Mouse (Mus musculus) liver, adult 2 months (tissue): ENCODE results near the gene Osbpl6. TPM values are rescaled to one million over a fixed set of nuclear protein-coding genes. Genes with fewer than 3 reads are reported as not detected.
A peak's percentile ranks its signal among the peaks of the same experiment; 100 is the strongest.

Experiments
- DNase-seq: peaks from one replicate; pipeline ENCODE4 v3.0.0-alpha.2; 2011; ENCODE audit warnings: low read depth, low spot score; ENCODE audit errors: extremely low read depth
- H3K27ac ChIP-seq: fragments of 200-500 bp; replicated peaks from 2 replicates; pipeline ENCODE4 v1.5.1; 2012; ENCODE audit warnings: low read depth, mild to moderate bottlenecking, control low read depth, inconsistent platforms, low read length; ENCODE audit not compliant: insufficient read depth
- H3K27me3 ChIP-seq: fragments of 200-500 bp; 2 replicates; pipeline ENCODE4 v1.6.1; 2012; ENCODE audit warnings: mild to moderate bottlenecking, moderate library complexity, low read length, inconsistent platforms; ENCODE audit not compliant: control insufficient read depth, insufficient read depth
- H3K36me3 ChIP-seq: fragments of 200-500 bp; 2 replicates; pipeline ENCODE4 v1.6.1; 2012; ENCODE audit warnings: low read length, inconsistent platforms; ENCODE audit not compliant: control insufficient read depth, insufficient read depth
- H3K4me1 ChIP-seq: fragments of 200-500 bp; 2 replicates; pipeline ENCODE4 v1.6.1; 2011; ENCODE audit warnings: low read length; ENCODE audit not compliant: control insufficient read depth, insufficient read depth
- H3K4me3 ChIP-seq: fragments of 200-500 bp; 2 replicates; pipeline ENCODE4 v1.5.1; 2011; ENCODE audit warnings: low read depth, mild to moderate bottlenecking, control low read depth, low read length, moderate library complexity; ENCODE audit not compliant: insufficient read depth
- H3K79me2 ChIP-seq: fragments of 200-500 bp; 2 replicates; pipeline ENCODE4 v1.6.1; 2012; ENCODE audit warnings: inconsistent platforms, mild to moderate bottlenecking, low read length, moderate library complexity; ENCODE audit not compliant: control insufficient read depth, insufficient read depth
- H3K9ac ChIP-seq: fragments of 200-500 bp; 2 replicates; pipeline ENCODE4 v1.6.1; 2012; ENCODE audit warnings: low read depth, mild to moderate bottlenecking, control low read depth, inconsistent platforms, low read length
- CTCF ChIP-seq: fragments of 200-500 bp; IDR thresholded peaks from 2 replicates; pipeline ENCODE4 v1.5.1; 2011; ENCODE audit warnings: low read depth, low read length, control low read depth
- POLR2A ChIP-seq: fragments of 200-500 bp; IDR thresholded peaks from 2 replicates; pipeline ENCODE4 v1.6.1; 2011; ENCODE audit warnings: low read length, control low read depth; ENCODE audit not compliant: insufficient read depth; ENCODE audit errors: extremely low read depth
- WGBS: fragments of 180-500 bp; shearing (Covaris S2); methylation state at CpG from one replicate; pipeline ENCODE4 v1.1.7; 2018; 5-methylcytosine and 5-hydroxymethylcytosine counted together
- polyA plus RNA-seq: library from polyadenylated mRNA; depleted of rRNA; stranded (reverse); fragments of >200 nt; gene quantifications from 2 replicates; pipeline ENCODE4 v1.2.3, GENCODE M21; 2012
- total RNA-seq: library from RNA; depleted of rRNA; stranded (reverse); fragments of >200 nt; gene quantifications from 2 replicates; pipeline ENCODE4 v1.2.3, GENCODE M21; 2014

Osbpl6 gene
- total and polyA plus RNA-seq, 2 experiments: 0.09 to 0.44 TPM

- Histone ChIP-seq H3K36me3 (peaks cover 47% of the 10 kb centered on the region), H3K79me2 (no peaks in the 10 kb centered on the region), H3K4me1 (no peaks in the 10 kb centered on the region), H3K9ac (no peak overlapping the region), H3K27ac (no peak overlapping the region), H3K4me3 (no peak overlapping the region), H3K27me3 (no peaks in the 10 kb centered on the region)
- 96% methylated on average over 12 of the region's 12 CpGs for WGBS
- no peak for TF ChIP-seq POLR2A
- no peak for TF ChIP-seq CTCF
- DNase-seq: no peak
Observed at GRCm38 (mm10) chr2:76630293-76630692, 224.0 kb downstream of the Osbpl6 start.

- Histone ChIP-seq H3K4me1 (no peaks in the 10 kb centered on the region), H3K79me2 (no peaks in the 10 kb centered on the region), H3K9ac (no peak overlapping the region), H3K27me3 (no peaks in the 10 kb centered on the region), H3K4me3 (no peak overlapping the region), H3K27ac (no peak overlapping the region), H3K36me3 (peaks cover 53% of the 10 kb centered on the region)
- 84% methylated on average over 4 of the region's 4 CpGs for WGBS
- TF ChIP-seq POLR2A (no peak), CTCF (no peak)
- DNase-seq: peak; percentile 10
Observed at GRCm38 (mm10) chr2:76631600-76631999, 225.3 kb downstream of the Osbpl6 start.

GRCm38 (mm10) chr2:76639637-76640036 is 233.3 kb downstream of the Osbpl6 start:
- H3K9ac ChIP-seq: no peak overlapping the region
- TF ChIP-seq CTCF (no peak), POLR2A (no peak)
- no peak overlapping the region for H3K4me3 ChIP-seq
- no peak overlapping the region for H3K27ac ChIP-seq
- peaks cover 51% of the 10 kb centered on the region for H3K36me3 ChIP-seq
- 58% methylated on average over 2 of the region's 2 CpGs for WGBS
- no peaks in the 10 kb centered on the region for H3K27me3 ChIP-seq
- peak; percentile 55 for DNase-seq
- H3K4me1 ChIP-seq: no peaks in the 10 kb centered on the region
- H3K79me2 ChIP-seq: no peaks in the 10 kb centered on the region

- Histone ChIP-seq H3K79me2 (0 out of 2 replicates have a peak, but pooled peaks cover 8% of the 10 kb centered on the region), H3K36me3 (peaks cover 30% of the 10 kb centered on the region), H3K27me3 (no peaks in the 10 kb centered on the region), H3K4me1 (peaks cover 5% of the 10 kb centered on the region; the same call in 1 of the 2 replicates), H3K4me3 (no peak overlapping the region), H3K9ac (no peak overlapping the region), H3K27ac (no peak overlapping the region)
- no peak for TF ChIP-seq POLR2A
- TF ChIP-seq CTCF: no peak
- DNase-seq: no peak
Observed at GRCm38 (mm10) chr2:76643801-76644200, 237.5 kb downstream of the Osbpl6 start.

- DNase-seq: no peak
- 1% methylated on average over 32 of the region's 32 CpGs for WGBS
- 0 out of 2 replicates have a peak, but pooled peaks cover 8% of the 10 kb centered on the region for H3K79me2 ChIP-seq
- 0 out of 2 replicates have a peak overlapping the region, but pooled peaks have one; percentile 6 for H3K27ac ChIP-seq
- H3K27me3 ChIP-seq: no peaks in the 10 kb centered on the region
- no peak for TF ChIP-seq POLR2A
- no peak for TF ChIP-seq CTCF
- H3K4me1 ChIP-seq: peaks cover 5% of the 10 kb centered on the region; the same call in 1 of the 2 replicates
- peaks cover 7% of the 10 kb centered on the region; the same call in 1 of the 2 replicates for H3K36me3 ChIP-seq
- H3K9ac ChIP-seq: peak overlapping the region; percentile 75
- H3K4me3 ChIP-seq: peak overlapping the region; percentile 81
Observed at GRCm38 (mm10) chr2:76647441-76647869, 241.1 kb downstream of the Osbpl6 start.

GRCm38 (mm10) chr2:76647883-76648570 is 241.7 kb downstream of the Osbpl6 start, which contains the start of the genes Prkra and Pjvk:
Prkra (minus strand) TSS chr2:76648015.
Pjvk (plus strand) TSS chr2:76648476.
- H3K36me3 ChIP-seq: peaks cover 4% of the 10 kb centered on the region; the same call in 1 of the 2 replicates
- under 1% methylated on average over 40 of the region's 42 CpGs for WGBS

More at GRCm38 (mm10) chr2:76647883-76648570, 241.7 kb downstream of the Osbpl6 start, which contains the start of the genes Prkra and Pjvk:
- TF ChIP-seq POLR2A (0 out of 2 replicates have a peak, but pooled peaks have one; percentile 31), CTCF (no peak)
- H3K9ac ChIP-seq: peak within 1 kb of the TSS; percentile 75
- peak within 1 kb of the TSS; percentile 81 for H3K4me3 ChIP-seq
- 0 out of 2 replicates have a peak, but pooled peaks cover 8% of the 10 kb centered on the region for H3K79me2 ChIP-seq
- peak; percentile 97 for DNase-seq
- H3K27me3 ChIP-seq: no peaks in the 10 kb centered on the region
- peak within 1 kb of the TSS; percentile 38 for H3K27ac ChIP-seq
- H3K4me1 ChIP-seq: peaks cover 5% of the 10 kb centered on the region; the same call in 1 of the 2 replicates
